Mouse (Mus musculus) small intestine, adult 2 months (tissue): ENCODE results near the gene Six2.

Experiments
- CTCF ChIP-seq: fragments of 200-500 bp; IDR thresholded peaks from 2 replicates; pipeline ENCODE4 v1.5.1; 2012; ENCODE audit warnings: low read depth, mild to moderate bottlenecking, control low read depth, inconsistent platforms, low read length, moderate library complexity, mixed read lengths; ENCODE audit not compliant: insufficient replicate concordance, insufficient read length; ENCODE audit errors: extremely low read depth
- POLR2A ChIP-seq: fragments of 200-500 bp; IDR thresholded peaks from 2 replicates; pipeline ENCODE4 v1.6.1; 2012; ENCODE audit warnings: low read depth, mild to moderate bottlenecking, control low read depth, inconsistent platforms, low read length, moderate library complexity

GRCm38 (mm10) chr17:85697976-85698375 lies 9.9 kb upstream of the Six2 start:
- TF ChIP-seq CTCF = no peak
- TF ChIP-seq POLR2A = no peak
